In genomic region chr2:166685824-166686223, GRCm38 (mm10) we compare ENCODE assay signal across 16 mouse cellular contexts.
"Had no signal": no experiment of that assay in that cellular context is flagged by ENCODE, and none has a peak within 500 bp of the region (broad histone marks: within the 10 kb centered on the region; RNA-seq: fewer than 3 reads in every experiment).

No protein-coding gene starts in this region.

- H3K9me3 ChIP-seq: kidney, embryonic 15.5 days; limb, embryonic 10.5 days; liver, embryonic 15.5 days; midbrain, embryonic 15.5 days; neural tube, embryonic 15.5 days had no signal

- H3K4me2 ChIP-seq: kidney, embryonic 15.5 days; liver, embryonic 11.5 days; liver, embryonic 15.5 days; midbrain, embryonic 11.5 days; midbrain, embryonic 15.5 days; neural tube, embryonic 15.5 days had no signal

- H3K27ac ChIP-seq: left cerebral cortex, adult 2 months; liver, embryonic 15.5 days; midbrain, embryonic 15.5 days; neural tube, embryonic 15.5 days; stomach, postnatal 0 days had no signal

- ATAC-seq: lung, postnatal 0 days; midbrain, embryonic 15.5 days had no signal

- H3K27me3 ChIP-seq: kidney, embryonic 15.5 days; liver, embryonic 15.5 days; midbrain, embryonic 15.5 days; neural tube, embryonic 15.5 days had no signal

- H3K4me3 ChIP-seq: kidney, embryonic 15.5 days; left cerebral cortex, adult 2 months; limb, embryonic 10.5 days; liver, embryonic 15.5 days; midbrain, embryonic 15.5 days; neural tube, embryonic 15.5 days had no signal

- DNase-seq: kidney, postnatal 14 days; lung, adult 2 months; lung, postnatal 4 days; right cerebral cortex, adult 18-20 months; right cerebral cortex, postnatal 25 days; thymus, postnatal 4 days had no signal

- H3K36me3 ChIP-seq: kidney, embryonic 15.5 days; limb, embryonic 10.5 days; liver, embryonic 15.5 days; midbrain, embryonic 15.5 days; neural tube, embryonic 15.5 days had no signal

- H3K9ac ChIP-seq: kidney, embryonic 15.5 days; liver, embryonic 15.5 days; midbrain, embryonic 15.5 days; neural tube, embryonic 15.5 days had no signal
